In the genomic region with DNA sequence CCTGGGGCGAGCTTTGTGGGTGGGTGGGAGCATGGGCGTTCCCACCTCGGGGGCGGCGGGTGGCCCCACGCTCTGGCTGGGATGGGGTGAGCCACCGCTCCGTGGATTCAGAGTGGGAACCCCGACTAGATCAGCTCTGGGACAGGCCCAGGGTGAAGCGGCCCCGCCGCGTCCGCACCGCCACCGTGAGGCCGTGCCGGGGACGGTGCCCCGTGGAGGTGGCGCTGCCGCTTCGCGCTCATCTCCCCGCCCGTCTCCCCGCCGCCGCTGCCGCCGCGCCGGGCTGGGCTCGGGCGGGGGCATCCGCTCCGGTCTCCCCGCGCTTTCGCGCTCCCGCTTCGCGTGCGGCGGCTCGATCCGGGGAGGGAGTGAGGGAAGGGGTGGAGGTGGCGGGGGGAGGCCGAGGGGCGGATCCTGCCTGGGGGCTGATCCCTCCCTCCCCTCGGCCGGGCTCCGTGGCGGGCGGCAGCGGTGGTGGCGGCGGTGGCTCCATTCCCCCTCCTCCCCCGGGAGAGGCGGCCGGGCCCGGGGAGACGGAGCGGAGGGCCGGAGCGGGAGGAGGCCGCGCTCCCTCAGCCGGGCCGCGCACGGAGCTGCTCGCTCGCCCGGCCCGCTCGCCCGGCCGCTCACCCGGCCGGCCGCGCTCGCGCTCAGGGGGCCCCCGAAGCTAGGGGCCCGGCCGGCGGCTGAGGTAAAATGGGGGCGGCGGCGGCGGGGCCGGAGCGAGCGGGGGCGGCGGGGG, we compare ENCODE assay signal across 7 mouse cellular contexts. TPM values are rescaled to one million over a fixed set of nuclear protein-coding genes. Genes with fewer than 3 reads are reported as not detected.
DNase-seq lines count a peak whose midpoint lies in the region; ATAC-seq and TF ChIP-seq lines count a peak whose summit lies in the region.

Gene Brpf3, plus strand, starts transcription at position 420 of the 742 bp plus-strand sequence.

- ATAC-seq in embryonic facial prominence, embryonic 13.5 days (ENCODE audit: insufficient number of reproducible peaks, insufficient read depth, low FRiP score, low TSS enrichment, low read depth): peak; percentile 71
- ATAC-seq in limb, embryonic 12.5 days (ENCODE audit: insufficient number of reproducible peaks, insufficient read depth, low FRiP score, low TSS enrichment, low read depth): peak; percentile 61
- ATAC-seq in midbrain, embryonic 14.5 days (ENCODE audit: low FRiP score, low TSS enrichment): peak; percentile 83

- H3K36me3 ChIP-seq in embryonic facial prominence, embryonic 13.5 days: peaks cover 6% of the 10 kb centered on the region
- no peaks in the 10 kb centered on the region for H3K36me3 ChIP-seq in kidney, adult 2 months (ENCODE audit: control insufficient read depth, insufficient read depth, low read length)
- peaks cover 6% of the 10 kb centered on the region for H3K36me3 ChIP-seq in limb, embryonic 12.5 days
- peaks cover 2% of the 10 kb centered on the region; the same call in 1 of the 2 replicates for H3K36me3 ChIP-seq in midbrain, embryonic 14.5 days (ENCODE audit: control insufficient read depth, insufficient read depth, low read length)

- no peaks in the 10 kb centered on the region for H3K9me3 ChIP-seq in embryonic facial prominence, embryonic 13.5 days
- H3K9me3 ChIP-seq in limb, embryonic 12.5 days: no peaks in the 10 kb centered on the region
- H3K9me3 ChIP-seq in midbrain, embryonic 14.5 days (ENCODE audit: control insufficient read depth, low read length): no peaks in the 10 kb centered on the region

- peak within 1 kb of the TSS; percentile 97 for H3K4me2 ChIP-seq in embryonic facial prominence, embryonic 13.5 days
- H3K4me2 ChIP-seq in limb, embryonic 12.5 days: peak within 1 kb of the TSS; percentile 95
- H3K4me2 ChIP-seq in midbrain, embryonic 14.5 days (ENCODE audit: low read length): peak within 1 kb of the TSS; percentile 98

- under 1% methylated on average over 35 of the region's 99 CpGs for whole genome bisulfite sequencing in embryonic facial prominence, embryonic 13.5 days
- WGBS in kidney, adult 2 months: under 1% methylated on average over 82 of the region's 99 CpGs
- under 1% methylated on average over 67 of the region's 99 CpGs for WGBS in limb, embryonic 12.5 days
- WGBS in midbrain, embryonic 14.5 days: under 1% methylated on average over 46 of the region's 99 CpGs

- H3K9ac ChIP-seq in embryonic facial prominence, embryonic 13.5 days: peak within 1 kb of the TSS; percentile 99
- H3K9ac ChIP-seq in limb, embryonic 12.5 days (replicated peaks): peak within 1 kb of the TSS; percentile 99
- H3K9ac ChIP-seq in midbrain, embryonic 14.5 days (replicated peaks; ENCODE audit: low read length): peak within 1 kb of the TSS; percentile 100

- TF ChIP-seq POLR2A in kidney, adult 2 months (IDR thresholded peaks at IDR 0.05; ENCODE audit: low read depth, low read length): no peak

- peaks cover 25% of the 10 kb centered on the region for H3K4me1 ChIP-seq in embryonic facial prominence, embryonic 13.5 days
- H3K4me1 ChIP-seq in kidney, adult 2 months (ENCODE audit: control insufficient read depth, insufficient read depth, low read length): 0 out of 2 replicates have a peak, but pooled peaks cover 3% of the 10 kb centered on the region
- peaks cover 27% of the 10 kb centered on the region for H3K4me1 ChIP-seq in limb, embryonic 12.5 days (replicated peaks)
- H3K4me1 ChIP-seq in midbrain, embryonic 14.5 days (ENCODE audit: control insufficient read depth, insufficient read depth, low read length): peaks cover 17% of the 10 kb centered on the region

- no peaks in the 10 kb centered on the region for H3K27me3 ChIP-seq in embryonic facial prominence, embryonic 13.5 days
- H3K27me3 ChIP-seq in kidney, adult 2 months (replicated peaks; ENCODE audit: control insufficient read depth, insufficient read depth, low read length): no peaks in the 10 kb centered on the region
- no peaks in the 10 kb centered on the region for H3K27me3 ChIP-seq in limb, embryonic 12.5 days
- no peaks in the 10 kb centered on the region for H3K27me3 ChIP-seq in midbrain, embryonic 14.5 days (ENCODE audit: control insufficient read depth, insufficient read depth, low read length)

- peak within 1 kb of the TSS; percentile 76 for H3K4me3 ChIP-seq in embryonic facial prominence, embryonic 13.5 days
- peak within 1 kb of the TSS; percentile 97 for H3K4me3 ChIP-seq in kidney, adult 2 months (ENCODE audit: insufficient read depth, low read depth, low read length)
- H3K4me3 ChIP-seq in limb, embryonic 12.5 days (replicated peaks): peak within 1 kb of the TSS; percentile 94
- peak within 1 kb of the TSS; percentile 72 for H3K4me3 ChIP-seq in midbrain, embryonic 14.5 days (replicated peaks; ENCODE audit: low read depth, low read length)

- H3K27ac ChIP-seq in embryonic facial prominence, embryonic 13.5 days: peak within 1 kb of the TSS; percentile 99
- peak within 1 kb of the TSS; percentile 90 for H3K27ac ChIP-seq in kidney, adult 2 months (ENCODE audit: insufficient read depth, low read depth, low read length)
- H3K27ac ChIP-seq in limb, embryonic 12.5 days: peak within 1 kb of the TSS; percentile 97
- peak within 1 kb of the TSS; percentile 100 for H3K27ac ChIP-seq in midbrain, embryonic 14.5 days (replicated peaks; ENCODE audit: low read depth, low read length)

- TF ChIP-seq CTCF in kidney, adult 2 months (conservative IDR thresholded peaks at IDR 0.05; ENCODE audit: insufficient read depth, insufficient read length, low read depth, low read length): peak; percentile 45; the same call in 1 of the 2 replicates

- DNase-seq in adrenal gland, postnatal 10 days: peak; percentile 92
- peak; percentile 83 to 88 for DNase-seq in heart, adult 18-20 months
- peak; percentile 84 for DNase-seq in kidney, adult 2 months
- peak; percentile 85 for DNase-seq in midbrain, embryonic 14.5 days
- DNase-seq in spleen, adult 12 weeks (ENCODE audit: low spot score): peak; percentile 73

RNA-seq across cellular contexts. Expression of gene Brpf3, which starts in this region (rescaled TPM):
- total RNA-seq in adrenal gland, postnatal 10 days (2021): 10 to 100 TPM; 56.2 to 62.8 TPM
- 12.0 and 14.0 TPM in 2 replicates for polyA plus RNA-seq in embryonic facial prominence, embryonic 13.5 days (2015; fragmentation: Nextera tagmentation; extraction: Ambion mirVana)
- 10 to 100 TPM; 14.8 to 19.6 TPM for total RNA-seq in heart, adult 18-20 months (2021)
- polyA plus RNA-seq in kidney, adult 2 months (2012; rRNA removed): 30.2 and 31.3 TPM in 2 replicates
- polyA plus RNA-seq in limb, embryonic 12.5 days (2016; fragmentation: Nextera tagmentation; extraction: Ambion mirVana): 12.7 and 13.0 TPM in 2 replicates
- polyA plus RNA-seq in midbrain, embryonic 14.5 days (2014; fragmentation: Nextera tagmentation; extraction: Ambion mirVana): 4.7 and 8.2 TPM in 2 replicates

Comparison
In these comparisons a context has a peak if more than half of its experiments do, and no peak if none do; other contexts are left out.
1. Peak in every context shown above with its lines: DNase-seq, ATAC-seq, H3K4me3 ChIP-seq and H3K27ac ChIP-seq.